Mouse (Mus musculus) CH12.LX (cell line): ENCODE data around the gene Olfr279. TPM values are rescaled to one million over a fixed set of nuclear protein-coding genes. Genes with fewer than 3 reads are reported as not detected.

Source experiments
- DNase-seq: peaks from one replicate; pipeline ENCODE4 v3.0.0-alpha.2; 2013; ENCODE audit errors: extremely low read depth
- H3K27ac ChIP-seq: 2 replicates; pipeline ENCODE4 v1.5.1; 2012; ENCODE audit warnings: low read depth, mild to moderate bottlenecking, control low read depth, moderate library complexity; ENCODE audit not compliant: insufficient read depth
- H3K27me3 ChIP-seq: replicated peaks from 2 replicates; pipeline ENCODE3; 2012; ENCODE audit warnings: inconsistent platforms
- H3K36me3 ChIP-seq, 2 experiments: replicated peaks in 1 of 2; 2 replicates each; pipeline versions ENCODE3 to v1.6.1; 2012; ENCODE audit warnings: inconsistent platforms in 1 of 2, low read length in 1 of 2, mild to moderate bottlenecking in 1 of 2, mixed read lengths in 1 of 2, moderate library complexity in 1 of 2; ENCODE audit not compliant: control insufficient read depth in 1 of 2, insufficient read depth in 1 of 2
- H3K4me1 ChIP-seq, 2 experiments: 2 replicates each; pipeline ENCODE4 v1.6.1; 2012; ENCODE audit warnings: inconsistent platforms in 1 of 2, moderate library complexity in 1 of 2; ENCODE audit not compliant: insufficient read depth in 2 of 2, control insufficient read depth in 1 of 2
- H3K4me2 ChIP-seq: 2 replicates; pipeline ENCODE4 v1.6.1; 2012; ENCODE audit warnings: low read depth, mild to moderate bottlenecking, control low read depth; ENCODE audit not compliant: poor library complexity, insufficient read depth, severe bottlenecking
- H3K4me3 ChIP-seq, 3 experiments: fragments of 150-350 bp in 1 of 3; sonication (generic) in 1 of 3; replicated peaks in 1 of 3; 2 replicates each; pipeline versions ENCODE3 to v1.5.1; 2011 to 2012; ENCODE audit warnings: low read depth in 2 of 3, low read length in 2 of 3, mild to moderate bottlenecking in 2 of 3, moderate library complexity in 2 of 3, control low read depth in 1 of 3, improper control_type of control experiment in 1 of 3, inconsistent platforms in 1 of 3, mixed read lengths in 1 of 3; ENCODE audit not compliant: poor library complexity in 1 of 3
- H3K79me2 ChIP-seq: replicated peaks from 2 replicates; pipeline ENCODE4 v1.6.1; 2012; ENCODE audit warnings: mild to moderate bottlenecking, moderate library complexity; ENCODE audit not compliant: control insufficient read depth, poor library complexity, insufficient read depth, severe bottlenecking; ENCODE audit errors: extremely low read depth
- H3K9ac ChIP-seq: 2 replicates; pipeline ENCODE4 v1.6.1; 2012; ENCODE audit warnings: low read depth, mild to moderate bottlenecking, control low read depth, moderate library complexity; ENCODE audit not compliant: insufficient read depth
- H3K9me3 ChIP-seq: replicated peaks from 2 replicates; pipeline ENCODE3; 2012; ENCODE audit warnings: low read length, inconsistent platforms, mixed read lengths
- CHD2 ChIP-seq: IDR thresholded peaks from 2 replicates; pipeline ENCODE4 v1.6.1; 2011; ENCODE audit warnings: low read length, improper control_type of control experiment
- JUN ChIP-seq: IDR thresholded peaks from 2 replicates; pipeline ENCODE4 v1.6.1; 2011; ENCODE audit warnings: low read depth, mild to moderate bottlenecking, low read length, improper control_type of control experiment, moderate library complexity; ENCODE audit not compliant: insufficient read depth
- KAT2A ChIP-seq: IDR thresholded peaks from 2 replicates; pipeline ENCODE4 v1.6.1; 2012; ENCODE audit warnings: low read length, improper control_type of control experiment, inconsistent platforms; ENCODE audit not compliant: insufficient replicate concordance
- MAFK ChIP-seq: IDR thresholded peaks from 2 replicates; pipeline ENCODE4 v1.6.1; 2011; ENCODE audit warnings: low read length, improper control_type of control experiment; ENCODE audit not compliant: insufficient replicate concordance
- TBP ChIP-seq: conservative IDR thresholded peaks from 2 replicates; pipeline ENCODE4 v1.6.1; 2011; ENCODE audit warnings: low read depth, low read length, improper control_type of control experiment
- dilution Hi-C: fragments of 300-500 bp; cut with MboI; formaldehyde crosslinking; loops from 2 replicates; pipeline ENCODE4 v1.14.3; 2020; ENCODE audit warnings: low sequenced_read_pairs; ENCODE audit not compliant: extremely low pct_unique_long_range_greater_than_20kb, extremely low pct_ligation_motif_present
- in situ Hi-C: fragments of 300-500 bp; cut with MboI; formaldehyde crosslinking; loops from 3 replicates; pipeline ENCODE4 v1.14.3; 2019; ENCODE audit warnings: low sequenced_read_pairs, low pct_ligation_motif_present, low pct_unique_long_range_greater_than_20kb, mixed read lengths
- polyA plus RNA-seq: library from polyadenylated mRNA; unstranded; fragments of >175 nt; gene quantifications from 2 replicates; pipeline ENCODE4 v1.2.1, GENCODE M21; 2012; ENCODE audit warnings: low read depth; ENCODE audit not compliant: insufficient read length
- total RNA-seq, 2 experiments: library from RNA; depleted of rRNA; stranded (reverse); fragments of 300-350 nt in 1 of 2; fragments of >200 nt in 1 of 2; gene quantifications; 2 replicates each; pipeline ENCODE4 v1.2.3; 2012 to 2014

Gene Olfr279
- total and polyA plus RNA-seq, 3 experiments, result not detected

DNA sequence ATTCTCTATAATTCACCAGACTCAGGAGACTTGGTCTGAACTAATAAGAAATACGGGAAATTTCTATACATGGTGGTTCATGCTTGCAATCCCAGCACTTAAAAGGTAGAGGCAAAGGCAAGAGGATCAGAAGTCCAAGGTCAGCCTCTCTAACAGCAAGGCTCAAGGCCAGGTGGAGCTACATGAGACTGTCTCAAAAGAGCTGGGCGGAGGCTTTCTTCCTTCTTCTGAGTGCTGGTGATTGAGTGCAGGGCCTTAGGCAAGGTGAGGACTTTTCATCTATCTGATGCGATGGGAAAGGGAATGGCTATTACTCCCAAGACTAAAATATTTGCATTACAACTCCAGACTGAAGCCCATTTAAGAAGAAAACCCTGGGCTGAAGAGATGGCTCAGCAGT lies 52.9 kb downstream of the Olfr279 start:
- in situ Hi-C loops (no loop called here), dilution Hi-C loops (no loop called here)
- Histone ChIP-seq H3K79me2 (peaks cover 5% of the 10 kb centered on the region), H3K4me3 (no peak overlapping the region), H3K27me3 (no peaks in the 10 kb centered on the region), H3K9me3 (no peaks in the 10 kb centered on the region), H3K27ac (no peak overlapping the region), H3K4me2 (no peak overlapping the region), H3K9ac (no peak overlapping the region), H3K4me1 (no peaks in the 10 kb centered on the region), H3K36me3 (peaks cover 68 to 94% of the 10 kb centered on the region in 2 experiments)
- TF ChIP-seq JUN (no peak), TBP (no peak), CHD2 (no peak)
- no peak for DNase-seq

DNA sequence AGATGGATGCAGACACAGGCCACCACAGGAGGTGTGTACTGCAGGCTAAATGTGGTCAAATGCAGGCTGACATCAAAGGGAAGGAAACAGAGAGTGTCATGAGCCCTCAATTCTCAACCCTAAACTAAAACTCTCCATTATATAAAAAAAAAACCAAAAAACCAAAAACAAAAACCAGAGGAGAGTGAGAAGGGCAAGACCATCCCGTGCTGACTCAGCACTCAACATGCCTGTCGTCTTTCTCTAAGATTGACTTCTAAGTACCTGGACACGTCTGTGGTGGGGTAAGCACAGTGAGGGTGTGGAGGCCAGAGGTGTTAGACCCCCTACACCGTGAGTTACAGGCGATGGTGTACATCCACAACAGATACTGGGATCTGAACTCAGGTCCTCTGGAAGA lies 54.6 kb downstream of the Olfr279 start:
- peaks cover 72 to 94% of the 10 kb centered on the region in 2 experiments for H3K36me3 ChIP-seq
- no peaks in the 10 kb centered on the region for H3K4me1 ChIP-seq
- peaks cover 7% of the 10 kb centered on the region; the same call in 1 of the 2 replicates for H3K79me2 ChIP-seq
- TF ChIP-seq KAT2A (no peak), MAFK (peak; percentile 85)
- in situ Hi-C loops, result no loop called here
- H3K9me3 ChIP-seq, result no peaks in the 10 kb centered on the region
- H3K27me3 ChIP-seq, result no peaks in the 10 kb centered on the region
- H3K9ac ChIP-seq, result no peak overlapping the region
- no peak overlapping the region for H3K4me2 ChIP-seq
- no peak for DNase-seq
- no peak overlapping the region for H3K27ac ChIP-seq
- dilution Hi-C loops, result no loop called here
- H3K4me3 ChIP-seq, result no peak overlapping the region

Other genes starting within 250 kb of the Olfr279 start
- gene H1fnt, start 235.1 kb upstream of the Olfr279 start, total RNA-seq (2012; rRNA removed), result not detected in 2 replicates
- not detected in 2 replicates for gene H1fnt, start 235.1 kb upstream of the Olfr279 start, total RNA-seq (2014; rRNA removed)
- not detected in 2 replicates for gene H1fnt, start 235.1 kb upstream of the Olfr279 start, polyA plus RNA-seq
- 0.04 TPM in 1 of 2 replicates, not detected in the other for gene Zfp641, start 196.2 kb upstream of the Olfr279 start, total RNA-seq (2012; rRNA removed)
- gene Zfp641, start 196.2 kb upstream of the Olfr279 start, total RNA-seq (2014; rRNA removed), result not detected in 2 replicates
- not detected in 2 replicates for gene Zfp641, start 196.2 kb upstream of the Olfr279 start, polyA plus RNA-seq
- not detected in 2 replicates for gene Olfr285, start 175.0 kb upstream of the Olfr279 start, total RNA-seq (2012; rRNA removed)
- gene Olfr285, start 175.0 kb upstream of the Olfr279 start, total RNA-seq (2014; rRNA removed), result not detected in 2 replicates
- gene Olfr285, start 175.0 kb upstream of the Olfr279 start, polyA plus RNA-seq, result not detected in 2 replicates
- gene Olfr284, start 151.4 kb upstream of the Olfr279 start, total RNA-seq (2012; rRNA removed), result not detected in 2 replicates
- gene Olfr284, start 151.4 kb upstream of the Olfr279 start, total RNA-seq (2014; rRNA removed), result not detected in 2 replicates
- gene Olfr284, start 151.4 kb upstream of the Olfr279 start, polyA plus RNA-seq, result not detected in 2 replicates
- gene Olfr283, start 111.5 kb upstream of the Olfr279 start, total RNA-seq (2012; rRNA removed), result not detected in 2 replicates
- gene Olfr283, start 111.5 kb upstream of the Olfr279 start, total RNA-seq (2014; rRNA removed), result not detected in 2 replicates
- not detected in 2 replicates for gene Olfr283, start 111.5 kb upstream of the Olfr279 start, polyA plus RNA-seq
- gene Olfr282, start 61.2 kb upstream of the Olfr279 start, total RNA-seq (2012; rRNA removed), result not detected in 2 replicates
- not detected in 2 replicates for gene Olfr282, start 61.2 kb upstream of the Olfr279 start, total RNA-seq (2014; rRNA removed)
- not detected in 2 replicates for gene Olfr282, start 61.2 kb upstream of the Olfr279 start, polyA plus RNA-seq
- gene Olfr281, start 39.8 kb upstream of the Olfr279 start, total RNA-seq (2012; rRNA removed), result not detected in 2 replicates
- gene Olfr281, start 39.8 kb upstream of the Olfr279 start, total RNA-seq (2014; rRNA removed), result not detected in 2 replicates
- not detected in 2 replicates for gene Olfr281, start 39.8 kb upstream of the Olfr279 start, polyA plus RNA-seq
- gene OR5BS1P, start 22.5 kb upstream of the Olfr279 start, total RNA-seq (2012; rRNA removed), result not detected in 2 replicates
- not detected in 2 replicates for gene OR5BS1P, start 22.5 kb upstream of the Olfr279 start, total RNA-seq (2014; rRNA removed)
- not detected in 2 replicates for gene OR5BS1P, start 22.5 kb upstream of the Olfr279 start, polyA plus RNA-seq
- gene Lalba, start 9.7 kb upstream of the Olfr279 start, total RNA-seq (2012; rRNA removed), result not detected in 2 replicates
- gene Lalba, start 9.7 kb upstream of the Olfr279 start, total RNA-seq (2014; rRNA removed), result not detected in 2 replicates
- not detected in 2 replicates for gene Lalba, start 9.7 kb upstream of the Olfr279 start, polyA plus RNA-seq
- 59.6 and 84.7 TPM in 2 replicates for gene Kansl2, start 41.9 kb downstream of the Olfr279 start, total RNA-seq (2012; rRNA removed)
- 101 and 103 TPM in 2 replicates for gene Kansl2, start 41.9 kb downstream of the Olfr279 start, total RNA-seq (2014; rRNA removed)
- 111 and 125 TPM in 2 replicates for gene Kansl2, start 41.9 kb downstream of the Olfr279 start, polyA plus RNA-seq
- 36.8 and 42.1 TPM in 2 replicates for gene Ccnt1, start 78.5 kb downstream of the Olfr279 start, total RNA-seq (2012; rRNA removed)
- 38.1 and 41.3 TPM in 2 replicates for gene Ccnt1, start 78.5 kb downstream of the Olfr279 start, total RNA-seq (2014; rRNA removed)
- gene Ccnt1, start 78.5 kb downstream of the Olfr279 start, polyA plus RNA-seq, result 62.1 and 73.3 TPM in 2 replicates
- not detected in 2 replicates for gene 4930415O20Rik, start 78.6 kb downstream of the Olfr279 start, total RNA-seq (2012; rRNA removed)
- gene 4930415O20Rik, start 78.6 kb downstream of the Olfr279 start, total RNA-seq (2014; rRNA removed), result not detected in 2 replicates
- gene 4930415O20Rik, start 78.6 kb downstream of the Olfr279 start, polyA plus RNA-seq, result not detected in 2 replicates
- 1.5 and 2.6 TPM in 2 replicates for gene Adcy6, start 117.7 kb downstream of the Olfr279 start, total RNA-seq (2012; rRNA removed)
- gene Adcy6, start 117.7 kb downstream of the Olfr279 start, total RNA-seq (2014; rRNA removed), result 0.05 TPM in 1 of 2 replicates, not detected in the other
- 0.06 and 0.11 TPM in 2 replicates for gene Adcy6, start 117.7 kb downstream of the Olfr279 start, polyA plus RNA-seq
- 2.9 and 4.3 TPM in 2 replicates for gene Cacnb3, start 138.4 kb downstream of the Olfr279 start, total RNA-seq (2012; rRNA removed)
- 2.3 and 2.5 TPM in 2 replicates for gene Cacnb3, start 138.4 kb downstream of the Olfr279 start, total RNA-seq (2014; rRNA removed)
- 5.7 and 7.0 TPM in 2 replicates for gene Cacnb3, start 138.4 kb downstream of the Olfr279 start, polyA plus RNA-seq
- 103 and 132 TPM in 2 replicates for gene Ddx23, start 170.5 kb downstream of the Olfr279 start, total RNA-seq (2012; rRNA removed)
- 58.5 and 59.4 TPM in 2 replicates for gene Ddx23, start 170.5 kb downstream of the Olfr279 start, total RNA-seq (2014; rRNA removed)
- 148 and 181 TPM in 2 replicates for gene Ddx23, start 170.5 kb downstream of the Olfr279 start, polyA plus RNA-seq
- 3.8 and 6.3 TPM in 2 replicates for gene Rnd1, start 185.1 kb downstream of the Olfr279 start, total RNA-seq (2012; rRNA removed)
- 5.8 and 9.4 TPM in 2 replicates for gene Rnd1, start 185.1 kb downstream of the Olfr279 start, total RNA-seq (2014; rRNA removed)
- gene Rnd1, start 185.1 kb downstream of the Olfr279 start, polyA plus RNA-seq, result 5.7 and 6.0 TPM in 2 replicates
- gene Ccdc65, start 215.8 kb downstream of the Olfr279 start, total RNA-seq (2012; rRNA removed), result 0.13 TPM in 1 of 2 replicates, not detected in the other
- gene Ccdc65, start 215.8 kb downstream of the Olfr279 start, total RNA-seq (2014; rRNA removed), result not detected in 2 replicates
- gene Ccdc65, start 215.8 kb downstream of the Olfr279 start, polyA plus RNA-seq, result 0.11 and 0.14 TPM in 2 replicates
- gene Fkbp11, start 235.8 kb downstream of the Olfr279 start, total RNA-seq (2012; rRNA removed), result 75.0 and 132 TPM in 2 replicates
- gene Fkbp11, start 235.8 kb downstream of the Olfr279 start, total RNA-seq (2014; rRNA removed), result 21.0 and 23.4 TPM in 2 replicates
- gene Fkbp11, start 235.8 kb downstream of the Olfr279 start, polyA plus RNA-seq, result 22.2 and 27.6 TPM in 2 replicates